Comparison of ENCODE assay signal across 26 mouse cellular contexts in the genomic region with DNA sequence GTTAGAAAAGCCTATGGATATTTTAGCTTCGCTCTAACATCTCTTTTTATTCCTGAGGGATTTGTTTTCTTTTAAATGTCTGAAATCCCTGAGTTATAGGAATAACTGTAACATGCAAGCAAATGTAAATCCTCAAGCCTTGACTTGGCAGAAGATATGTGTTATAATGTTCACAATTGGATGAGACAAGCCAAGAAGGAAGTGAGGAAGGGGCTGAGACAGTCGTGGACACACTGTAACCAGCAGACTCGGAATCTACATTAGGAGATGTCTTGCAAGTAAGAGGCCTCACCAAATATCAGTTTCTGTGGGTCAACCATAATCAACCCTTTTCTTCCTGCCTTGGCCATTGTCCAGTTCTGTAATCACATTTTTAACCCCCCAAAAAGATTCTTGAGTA.
DNase-seq lines count a peak whose midpoint lies in the region; ATAC-seq and TF ChIP-seq lines count a peak whose summit lies in the region.
"Had no signal": no experiment of that assay in that cellular context is flagged by ENCODE, and none has a peak within 500 bp of the region (broad histone marks: within the 10 kb centered on the region; RNA-seq: fewer than 3 reads in every experiment).

No protein-coding gene starts in this region.

- no peak for TF ChIP-seq CTCF in intestine, postnatal 0 days (IDR thresholded peaks at IDR 0.05; ENCODE audit: low read depth)

- intact Hi-C loops in heart, postnatal 36 days (cut with DNase I) = no loop called here

- H3K27me3 ChIP-seq in intestine, embryonic 14.5 days (replicated peaks; ENCODE audit: control insufficient read depth, insufficient read depth, low read length) = no peaks in the 10 kb centered on the region
- H3K27me3 ChIP-seq in intestine, postnatal 0 days (replicated peaks; ENCODE audit: control insufficient read depth, insufficient read depth, low read length) = no peaks in the 10 kb centered on the region
- H3K27me3 ChIP-seq in lung, embryonic 16.5 days (ENCODE audit: control insufficient read depth, insufficient read depth, low read depth, low read length) = no peaks in the 10 kb centered on the region
- no peaks in the 10 kb centered on the region for H3K27me3 ChIP-seq in intestine, embryonic 15.5 days (replicated peaks)
- H3K27me3 ChIP-seq in stomach, embryonic 15.5 days (replicated peaks) = no peaks in the 10 kb centered on the region
- H3K27me3 ChIP-seq: embryonic facial prominence, embryonic 13.5 days; forebrain, embryonic 12.5 days; forebrain, embryonic 15.5 days; heart, embryonic 12.5 days; heart, embryonic 15.5 days had no signal

- no peak for DNase-seq in intestine, embryonic 14.5 days (ENCODE audit: low spot score)
- no peak for DNase-seq in lung, postnatal 25 days (ENCODE audit: low spot score)
- DNase-seq in heart, postnatal 36 days = no peak
- DNase-seq: adrenal gland, adult 2 months; adrenal gland, postnatal 14 days; cerebellum, adult 11 months; cerebellum, adult 2 months; cerebellum, adult 9-11 months; cerebellum, postnatal 25 days; gastrocnemius, postnatal 14 days; heart, adult 18-20 months; heart, postnatal 10 days; heart, postnatal 4 days had no signal

- no peaks in the 10 kb centered on the region for H3K36me3 ChIP-seq in intestine, embryonic 14.5 days (ENCODE audit: control insufficient read depth, insufficient read depth, low read length)
- H3K36me3 ChIP-seq in intestine, postnatal 0 days (ENCODE audit: control insufficient read depth, insufficient read depth) = no peaks in the 10 kb centered on the region
- no peaks in the 10 kb centered on the region for H3K36me3 ChIP-seq in lung, embryonic 16.5 days (ENCODE audit: control insufficient read depth, insufficient read depth, low read length)
- no peaks in the 10 kb centered on the region for H3K36me3 ChIP-seq in intestine, embryonic 15.5 days
- H3K36me3 ChIP-seq in stomach, embryonic 15.5 days = no peaks in the 10 kb centered on the region
- H3K36me3 ChIP-seq: embryonic facial prominence, embryonic 13.5 days; forebrain, embryonic 12.5 days; forebrain, embryonic 15.5 days; heart, embryonic 12.5 days; heart, embryonic 15.5 days had no signal

- WGBS in intestine, embryonic 14.5 days = 30% methylated on average over 3 of the region's 3 CpGs
- 44% methylated on average over 3 of the region's 3 CpGs for WGBS in intestine, postnatal 0 days
- WGBS in lung, embryonic 16.5 days = 31% methylated on average over 3 of the region's 3 CpGs
- WGBS in intestine, embryonic 15.5 days = 36% methylated on average over 3 of the region's 3 CpGs
- WGBS in stomach, embryonic 15.5 days = 29% methylated on average over 3 of the region's 3 CpGs

- ATAC-seq in intestine, embryonic 14.5 days (replicated peaks; ENCODE audit: low FRiP score, low TSS enrichment, low read depth) = no peak
- no peak for ATAC-seq in intestine, postnatal 0 days
- ATAC-seq in lung, embryonic 16.5 days (ENCODE audit: low read depth) = peak; percentile 64; the same call in 1 of the 2 replicates
- peak; percentile 68; the same call in 1 of the 2 replicates for ATAC-seq in intestine, embryonic 15.5 days
- ATAC-seq in stomach, embryonic 15.5 days (ENCODE audit: insufficient read depth, low FRiP score, low read depth) = peak; percentile 35; the same call in 1 of the 2 replicates
- ATAC-seq: CD4-positive, CD25-positive, alpha-beta regulatory T cell, adult 4 months; forebrain, embryonic 15.5 days; hindbrain, postnatal 0 days; inflammation-experienced regulatory T-cells, adult 6 months had no signal

- no peaks in the 10 kb centered on the region for H3K9me3 ChIP-seq in intestine, embryonic 14.5 days (ENCODE audit: control insufficient read depth, low read length)
- H3K9me3 ChIP-seq in intestine, postnatal 0 days (ENCODE audit: control insufficient read depth) = no peaks in the 10 kb centered on the region
- H3K9me3 ChIP-seq in lung, embryonic 16.5 days (ENCODE audit: control insufficient read depth, low read length) = no peaks in the 10 kb centered on the region
- H3K9me3 ChIP-seq in intestine, embryonic 15.5 days = no peaks in the 10 kb centered on the region
- no peaks in the 10 kb centered on the region for H3K9me3 ChIP-seq in stomach, embryonic 15.5 days
- H3K9me3 ChIP-seq: embryonic facial prominence, embryonic 13.5 days; forebrain, embryonic 12.5 days; forebrain, embryonic 15.5 days; heart, embryonic 12.5 days; heart, embryonic 15.5 days had no signal

- no peak overlapping the region for H3K9ac ChIP-seq in intestine, embryonic 14.5 days (ENCODE audit: low read length)
- no peak overlapping the region for H3K9ac ChIP-seq in intestine, postnatal 0 days (ENCODE audit: low read depth, low read length)
- no peak overlapping the region for H3K9ac ChIP-seq in lung, embryonic 16.5 days (ENCODE audit: low read length)
- no peak overlapping the region for H3K9ac ChIP-seq in intestine, embryonic 15.5 days
- no peak overlapping the region for H3K9ac ChIP-seq in stomach, embryonic 15.5 days
- H3K9ac ChIP-seq: embryonic facial prominence, embryonic 13.5 days; forebrain, embryonic 12.5 days; forebrain, embryonic 15.5 days; heart, embryonic 12.5 days; heart, embryonic 15.5 days; hindbrain, embryonic 14.5 days had no signal

- H3K4me3 ChIP-seq in intestine, embryonic 14.5 days (ENCODE audit: low read depth, low read length) = no peak overlapping the region
- H3K4me3 ChIP-seq in intestine, postnatal 0 days (ENCODE audit: low read depth, low read length) = no peak overlapping the region
- no peak overlapping the region for H3K4me3 ChIP-seq in lung, embryonic 16.5 days (ENCODE audit: low read length)
- H3K4me3 ChIP-seq in intestine, embryonic 15.5 days (replicated peaks) = no peak overlapping the region
- H3K4me3 ChIP-seq in stomach, embryonic 15.5 days (replicated peaks) = no peak overlapping the region
- H3K4me3 ChIP-seq: embryonic facial prominence, embryonic 13.5 days; forebrain, embryonic 12.5 days; forebrain, embryonic 15.5 days; heart, embryonic 12.5 days; heart, embryonic 15.5 days had no signal

- H3K27ac ChIP-seq in intestine, embryonic 14.5 days (ENCODE audit: low read depth) = peak overlapping the region; percentile 62; the same call in 1 of the 2 replicates
- H3K27ac ChIP-seq in intestine, postnatal 0 days (ENCODE audit: low read depth, low read length) = no peak overlapping the region
- H3K27ac ChIP-seq in lung, embryonic 16.5 days (ENCODE audit: low read length) = no peak overlapping the region
- 0 out of 2 replicates have a peak overlapping the region, but pooled peaks have one; percentile 40 for H3K27ac ChIP-seq in intestine, embryonic 15.5 days
- no peak overlapping the region; the same call in 1 of the 2 replicates for H3K27ac ChIP-seq in stomach, embryonic 15.5 days
- H3K27ac ChIP-seq: embryonic facial prominence, embryonic 13.5 days; forebrain, embryonic 12.5 days; forebrain, embryonic 15.5 days; heart, embryonic 15.5 days; hindbrain, embryonic 14.5 days; hindbrain, postnatal 0 days had no signal

- H3K4me2 ChIP-seq in intestine, embryonic 14.5 days (ENCODE audit: low read length) = no peak overlapping the region
- no peak overlapping the region for H3K4me2 ChIP-seq in intestine, postnatal 0 days (replicated peaks; ENCODE audit: low read depth)
- no peak overlapping the region for H3K4me2 ChIP-seq in lung, embryonic 16.5 days (ENCODE audit: low read depth, low read length)
- H3K4me2 ChIP-seq in intestine, embryonic 15.5 days (replicated peaks) = no peak overlapping the region
- no peak overlapping the region for H3K4me2 ChIP-seq in stomach, embryonic 15.5 days
- H3K4me2 ChIP-seq: embryonic facial prominence, embryonic 13.5 days; forebrain, embryonic 12.5 days; forebrain, embryonic 15.5 days; heart, embryonic 12.5 days; heart, embryonic 15.5 days; hindbrain, embryonic 14.5 days had no signal

- H3K4me1 ChIP-seq in intestine, embryonic 14.5 days (replicated peaks; ENCODE audit: control insufficient read depth, insufficient read depth, low read length) = 0 out of 2 replicates have a peak, but pooled peaks cover 2% of the 10 kb centered on the region
- H3K4me1 ChIP-seq in intestine, postnatal 0 days (replicated peaks; ENCODE audit: control insufficient read depth, insufficient read depth, low read length) = no peaks in the 10 kb centered on the region
- H3K4me1 ChIP-seq in lung, embryonic 16.5 days (replicated peaks; ENCODE audit: control insufficient read depth, insufficient read depth, low read length) = no peaks in the 10 kb centered on the region; the same call in 1 of the 2 replicates
- no peaks in the 10 kb centered on the region for H3K4me1 ChIP-seq in intestine, embryonic 15.5 days (replicated peaks)
- no peaks in the 10 kb centered on the region for H3K4me1 ChIP-seq in stomach, embryonic 15.5 days
- H3K4me1 ChIP-seq: embryonic facial prominence, embryonic 13.5 days; forebrain, embryonic 12.5 days; forebrain, embryonic 15.5 days; heart, embryonic 12.5 days; heart, embryonic 15.5 days had no signal

Comparison
In these comparisons a context has a peak if more than half of its experiments do, and no peak if none do; other contexts are left out.
1. ATAC-seq: peak in lung, embryonic 16.5 days (single experiment), intestine, embryonic 15.5 days (single experiment) and stomach, embryonic 15.5 days (single experiment); none in intestine, embryonic 14.5 days (single experiment) and intestine, postnatal 0 days (single experiment).
2. H3K27ac ChIP-seq: peak in intestine, embryonic 14.5 days (single experiment) and intestine, embryonic 15.5 days (single experiment); none in intestine, postnatal 0 days (single experiment), lung, embryonic 16.5 days (single experiment) and stomach, embryonic 15.5 days (single experiment).